Mouse (Mus musculus) cerebellum, adult 11 months (tissue): Measurements from ENCODE around the gene Ube2n.
A peak's percentile ranks its signal among the peaks of the same experiment; 100 is the strongest.
"Not testable (repeated sequence)": the region's sequence is repeated elsewhere in the genome, so short reads cannot be mapped to it uniquely, and the experiment has no call there.

Source experiments
- DNase-seq: peaks from one replicate; pipeline ENCODE4 v3.0.0; 2022

Ube2n gene

DNA sequence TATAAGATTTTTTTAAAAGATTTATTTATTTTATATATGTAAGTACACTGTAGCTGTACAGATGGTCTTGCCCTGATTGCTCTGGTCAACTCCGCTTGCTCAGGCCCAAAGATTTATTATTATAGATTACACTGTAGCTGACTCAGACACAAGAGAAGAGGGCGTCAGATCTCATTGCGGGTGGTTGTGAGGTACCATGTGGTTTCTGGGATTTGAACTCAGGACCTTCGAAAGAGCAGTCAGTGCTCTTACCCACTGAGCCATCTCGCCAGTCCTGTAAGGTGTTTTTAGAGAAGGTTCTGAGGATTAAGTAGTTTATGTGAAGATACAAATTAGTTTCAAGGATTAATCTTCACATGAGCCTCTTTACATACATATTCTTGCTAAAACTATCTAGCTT, 10.9 kb downstream of the Ube2n start:
- no peak for DNase-seq

- DNase-seq = no peak
Observed at GRCm38 (mm10) chr10:95526495-95527122, 11.7 kb downstream of the Ube2n start.

GRCm38 (mm10) chr10:95530551-95531121, 15.7 kb downstream of the Ube2n start:
- DNase-seq = no peak

DNA sequence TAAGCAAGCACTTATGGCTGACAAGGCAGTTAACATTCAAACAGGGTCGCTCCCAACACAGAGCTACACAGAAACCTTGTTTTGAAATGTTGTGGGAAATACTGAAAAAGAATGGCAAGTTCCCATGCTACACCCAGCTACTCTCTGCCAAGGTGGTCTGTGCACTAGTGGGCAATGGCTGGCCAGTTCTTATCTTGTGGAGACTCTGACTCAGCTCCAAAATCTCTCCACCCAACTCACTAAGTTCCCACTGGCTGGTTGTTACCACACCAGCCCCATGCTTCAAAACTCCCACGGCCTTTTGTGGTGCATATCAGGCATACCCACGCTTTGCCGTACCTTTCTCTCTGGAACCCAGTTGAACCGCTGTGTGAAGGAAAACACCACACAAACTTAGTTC, 18.0 kb downstream of the Ube2n start:
- no peak for DNase-seq

DNA sequence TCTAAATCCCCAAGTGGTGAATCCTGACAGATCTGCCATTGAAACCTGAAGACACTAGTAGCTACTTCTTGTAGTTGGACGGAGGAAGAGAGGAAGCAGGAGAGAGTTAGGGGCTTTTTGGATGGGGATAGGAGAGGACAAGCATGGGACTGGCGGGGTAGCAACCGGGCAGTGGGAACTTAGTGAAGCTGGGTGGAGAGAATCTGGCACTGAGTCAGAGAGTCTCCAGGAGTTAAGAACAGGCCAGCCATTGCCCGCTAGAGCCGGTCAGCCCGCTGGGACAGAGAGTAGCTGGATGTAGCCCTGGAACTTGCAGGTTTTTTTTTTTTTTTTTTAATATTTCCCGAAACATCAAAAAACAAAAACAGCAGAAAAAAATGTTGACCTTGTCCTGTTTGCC, 18.4 kb downstream of the Ube2n start:
- DNase-seq = no peak

- DNase-seq = no peak
Observed at GRCm38 (mm10) chr10:95535399-95536221, 20.7 kb downstream of the Ube2n start.

GRCm38 (mm10) chr10:95536222-95536541, 21.2 kb downstream of the Ube2n start:
- no peak for DNase-seq

- no peak for DNase-seq
Observed at GRCm38 (mm10) chr10:95539260-95539659, 24.3 kb downstream of the Ube2n start.

DNA sequence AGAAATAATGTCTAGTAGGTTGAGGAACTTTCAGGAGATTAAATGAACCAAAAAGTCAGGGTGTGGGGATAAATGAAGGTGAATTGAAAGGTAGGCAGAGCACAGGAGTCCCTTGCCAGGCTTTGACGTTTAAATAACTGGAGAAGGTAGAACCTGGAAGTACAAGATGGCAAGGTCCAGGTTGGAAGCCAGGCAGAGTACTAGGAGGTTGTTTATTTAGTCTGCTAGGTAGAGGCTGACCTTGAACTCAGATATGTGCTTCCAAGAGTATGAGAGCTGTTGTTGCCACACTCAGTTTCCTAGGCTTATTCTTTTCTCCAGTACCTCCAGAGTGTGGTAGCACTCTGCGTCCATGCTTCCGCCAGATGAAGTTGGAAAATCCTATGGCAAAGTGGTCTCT, 24.9 kb downstream of the Ube2n start:
- DNase-seq = no peak

DNA sequence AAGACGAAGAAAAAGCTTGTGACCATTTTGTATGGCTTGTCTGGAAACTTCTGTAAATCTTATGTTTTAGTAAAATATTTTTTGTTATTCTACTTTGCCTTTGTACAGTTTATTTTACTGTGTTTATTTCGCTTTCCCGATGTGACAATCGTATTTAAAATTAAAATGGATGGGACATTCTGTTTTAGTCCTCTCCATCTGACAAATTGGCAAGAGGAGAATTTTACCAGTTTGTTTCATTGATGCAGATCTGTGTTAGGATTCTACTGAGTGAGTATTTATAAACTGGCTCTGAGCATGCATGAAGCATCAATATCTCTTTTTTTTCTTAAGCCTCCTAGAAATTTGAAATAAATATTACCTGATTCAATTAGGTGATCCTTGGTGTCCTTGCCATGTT, 28.0 kb downstream of the Ube2n start:
- DNase-seq = no peak

DNA sequence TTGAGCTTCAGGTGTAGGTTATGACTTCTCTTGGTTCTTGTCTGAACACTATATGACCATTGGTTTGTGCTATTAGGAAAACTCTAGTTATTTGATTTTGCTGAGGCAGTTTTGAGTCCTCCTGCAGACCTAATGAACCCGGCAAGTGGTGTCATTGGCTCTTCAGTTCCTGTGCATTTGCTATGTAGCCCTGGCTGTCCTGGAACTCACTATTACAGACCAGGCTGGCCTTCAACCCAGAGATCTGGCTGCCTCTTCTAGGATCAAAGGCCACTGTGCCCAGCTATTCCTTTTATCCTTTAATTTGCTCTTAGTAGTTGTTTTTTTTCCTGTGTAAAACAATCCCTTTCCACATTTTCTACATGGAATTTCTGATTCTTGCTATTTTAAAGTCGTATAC, 28.4 kb downstream of the Ube2n start:
- no peak for DNase-seq

- no peak for DNase-seq
Observed at GRCm38 (mm10) chr10:95544004-95544403, 29.1 kb downstream of the Ube2n start.

- DNase-seq = no peak
Observed at GRCm38 (mm10) chr10:95544651-95545050, 29.7 kb downstream of the Ube2n start.

- DNase-seq = peak; percentile 24
Observed at GRCm38 (mm10) chr10:95545051-95545450, 30.1 kb downstream of the Ube2n start.

DNA sequence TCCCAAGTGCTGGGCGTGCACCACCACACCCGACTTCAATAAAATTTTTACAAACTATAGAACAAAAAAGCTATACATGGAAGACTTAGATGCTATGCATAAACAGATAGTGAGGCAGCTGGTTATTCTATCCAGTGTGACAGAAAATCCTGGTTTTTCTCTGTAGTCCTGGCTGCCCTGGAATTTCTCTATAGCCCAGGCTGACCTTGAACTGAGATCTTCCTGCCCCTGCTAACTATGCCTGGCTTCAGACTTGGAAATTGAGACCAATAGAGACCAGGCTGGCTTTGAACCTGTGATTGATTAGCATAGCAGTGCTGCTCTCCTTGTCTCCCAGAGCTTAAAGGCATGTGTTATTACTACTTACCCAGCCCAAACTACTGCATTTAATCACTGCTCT, 31.2 kb downstream of the Ube2n start:
- no peak for DNase-seq

DNA sequence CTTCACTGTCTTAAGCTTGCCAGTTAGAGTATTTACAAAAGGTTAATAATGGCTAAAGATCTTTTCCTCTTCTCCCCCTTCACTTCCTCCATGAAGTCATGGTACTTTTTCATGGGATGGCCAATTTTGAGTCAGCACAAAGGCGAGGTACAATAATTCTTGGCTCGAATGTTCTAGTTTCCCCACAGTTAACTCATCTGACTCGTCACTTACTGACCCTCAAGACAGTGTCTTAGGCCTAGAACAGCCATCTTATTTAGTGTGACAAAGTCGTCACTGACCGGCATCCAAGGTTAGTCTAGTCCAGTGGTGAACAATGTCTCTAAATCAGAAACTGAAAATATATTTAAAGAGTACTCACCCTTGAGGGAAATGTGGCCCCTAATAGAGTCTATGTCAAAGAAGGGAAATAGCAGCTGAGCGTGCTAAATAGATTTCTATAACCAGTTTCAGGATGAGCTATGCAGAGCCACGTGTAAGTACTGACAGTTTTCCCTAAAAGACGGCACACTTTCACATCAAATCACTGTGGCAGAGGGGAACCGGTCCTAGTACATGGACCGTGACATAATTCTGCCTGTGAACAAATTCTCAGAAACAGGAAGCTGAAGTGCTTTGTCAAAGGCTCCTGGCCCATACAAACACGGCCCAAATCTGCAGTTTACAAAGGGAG, 33.3 kb downstream of the Ube2n start:
- DNase-seq = no peak

DNA sequence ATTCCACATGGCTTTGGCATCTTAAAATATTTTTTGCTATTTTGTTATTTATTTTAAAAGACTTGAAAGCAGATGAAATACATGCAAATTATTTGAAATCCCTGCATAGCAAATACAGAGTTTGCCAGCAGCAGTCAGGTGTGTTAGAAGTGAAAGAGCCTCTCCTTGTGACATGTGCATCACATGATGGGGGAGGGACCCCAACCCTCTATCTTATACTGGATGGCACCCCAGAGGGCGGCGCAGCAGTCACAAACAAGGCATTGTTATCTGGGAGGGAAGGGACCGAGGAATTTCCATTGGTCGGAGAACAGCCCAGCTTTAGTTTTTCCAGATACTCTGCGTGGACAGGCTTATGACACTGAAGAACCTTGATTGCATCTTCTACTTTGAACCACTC, 34.1 kb downstream of the Ube2n start:
- DNase-seq = not testable (repeated sequence)

DNA sequence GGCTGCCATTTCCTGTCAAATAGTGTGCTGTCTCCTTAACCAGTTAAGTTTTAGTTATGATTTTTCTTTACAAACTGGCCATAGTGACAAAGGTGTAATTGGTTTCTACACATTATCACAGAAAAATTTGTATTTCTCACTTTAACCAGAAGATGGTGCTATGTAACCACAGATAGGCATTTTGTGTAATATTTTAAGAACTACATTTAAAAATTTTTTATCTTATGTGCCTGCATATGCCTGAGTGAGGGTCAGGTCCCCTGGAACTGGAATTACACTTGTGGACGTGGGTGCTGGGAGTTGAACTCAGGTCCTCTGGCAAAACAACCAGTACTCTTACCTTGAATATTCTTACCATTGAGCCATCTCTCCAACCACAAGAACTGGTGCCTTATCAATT, 35.6 kb downstream of the Ube2n start:
- no peak for DNase-seq

DNA sequence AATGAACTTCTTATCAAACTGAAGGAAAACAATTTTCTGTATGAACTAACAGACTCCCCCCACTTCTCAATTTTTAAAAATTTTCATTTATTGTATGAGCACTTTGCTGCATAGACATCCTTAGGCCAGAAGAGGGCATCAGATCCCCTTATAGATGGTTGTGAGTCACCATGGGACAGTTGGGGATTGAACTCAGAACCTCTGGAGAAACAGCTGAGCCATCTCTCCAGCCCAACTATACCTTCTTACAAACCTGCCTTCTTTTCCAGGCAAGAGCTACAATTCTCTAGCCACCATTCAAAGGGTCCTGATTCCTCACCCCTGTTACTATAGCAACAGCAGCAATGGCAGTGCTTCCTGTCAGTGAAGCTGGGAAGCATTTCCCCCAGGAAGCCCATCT, 36.8 kb downstream of the Ube2n start:
- DNase-seq = no peak

GRCm38 (mm10) chr10:95552326-95552725, 37.4 kb downstream of the Ube2n start:
- DNase-seq = no peak

- no peak for DNase-seq
Observed at GRCm38 (mm10) chr10:95555866-95556265, 40.9 kb downstream of the Ube2n start.

DNA sequence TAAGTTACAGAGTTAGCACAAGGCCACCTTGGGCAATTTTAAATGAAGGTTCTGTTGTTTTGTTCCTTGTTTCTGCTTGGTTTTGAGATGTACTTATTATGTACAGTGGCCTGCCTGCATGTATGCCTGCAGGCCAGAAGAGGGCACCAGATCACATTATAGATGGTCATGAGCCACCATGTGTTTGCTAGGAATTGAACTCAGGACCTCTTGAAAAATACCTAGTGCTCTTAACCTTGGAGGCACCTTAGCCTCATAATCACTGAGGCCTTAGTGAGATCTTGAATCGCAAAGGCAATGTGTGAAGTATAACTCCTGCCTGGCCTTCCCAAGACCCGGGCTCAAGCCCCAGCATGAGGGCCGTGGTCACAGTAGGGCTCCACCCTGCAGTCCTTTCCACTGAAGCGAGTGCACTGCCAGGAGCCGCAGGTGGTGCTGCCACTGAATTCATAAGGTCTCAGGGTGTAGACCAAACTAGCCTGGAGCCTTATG, 42.4 kb downstream of the Ube2n start:
- DNase-seq = no peak

GRCm38 (mm10) chr10:95559426-95559825, 44.5 kb downstream of the Ube2n start:
- no peak for DNase-seq
